Mouse (Mus musculus) small intestine, adult 2 months (tissue): ENCODE results near the gene Rassf3.

ENCODE experiments used
- CTCF ChIP-seq: fragments of 200-500 bp; IDR thresholded peaks from 2 replicates; pipeline ENCODE4 v1.5.1; 2012; ENCODE audit warnings: low read depth, mild to moderate bottlenecking, control low read depth, inconsistent platforms, low read length, moderate library complexity, mixed read lengths; ENCODE audit not compliant: insufficient replicate concordance, insufficient read length; ENCODE audit errors: extremely low read depth
- POLR2A ChIP-seq: fragments of 200-500 bp; IDR thresholded peaks from 2 replicates; pipeline ENCODE4 v1.6.1; 2012; ENCODE audit warnings: low read depth, mild to moderate bottlenecking, control low read depth, inconsistent platforms, low read length, moderate library complexity

- no peak for TF ChIP-seq CTCF
- no peak for TF ChIP-seq POLR2A
Observed at GRCm38 (mm10) chr10:121493374-121494162, 17.4 kb upstream of the Rassf3 start.
